Mouse (Mus musculus): ENCODE results near the gene Gna12. TPM values are rescaled to one million over a fixed set of nuclear protein-coding genes. Genes with fewer than 3 reads are reported as not detected.

The Gna12 gene
- total and polyA plus RNA-seq, 3 experiments: 46.0 to 55.2 TPM; not detected in 1

- Histone ChIP-seq H3K79me2 (ENCODE audit: control insufficient read depth, insufficient read depth, low read length, poor library complexity) (no peaks in the 10 kb centered on the region), H3K4me1 (ENCODE audit: control insufficient read depth in 1 of 2, insufficient read depth in 2 of 2, low read length in 2 of 2) (peaks cover 0 to 14% of the 10 kb centered on the region in 2 experiments; a peak in 2 of 4 replicates), H3K27me3 (ENCODE audit: control insufficient read depth in 1 of 2, insufficient read depth in 2 of 2, low read length in 2 of 2) (no peaks in the 10 kb centered on the region), H3K9me3 (replicated peaks; ENCODE audit: insufficient read depth, low read length) (no peaks in the 10 kb centered on the region), H3K9ac (ENCODE audit: control insufficient read depth, low read depth, low read length, poor library complexity, severe bottlenecking) (no peak overlapping the region), H3K4me3 (ENCODE audit: control insufficient read depth in 1 of 2, insufficient read depth in 1 of 2, low read depth in 2 of 2, low read length in 2 of 2) (no peak overlapping the region), H3K36me3 (ENCODE audit: control insufficient read depth in 1 of 2, insufficient read depth in 2 of 2, low read length in 2 of 2) (peaks cover 0 to 3% of the 10 kb centered on the region in 2 experiments; a peak in 1 of 4 replicates), H3K27ac (ENCODE audit: control insufficient read depth, low read depth, low read length) (no peak overlapping the region)
- peak; percentile 49 for DNase-seq (ENCODE audit: low read depth, low spot score)
- TF ChIP-seq SMC3 (IDR thresholded peaks at IDR 0.05; ENCODE audit: low read depth, low read length): peak; percentile 21; the same call in 1 of the 2 replicates
- no peak for TF ChIP-seq MAZ (IDR thresholded peaks at IDR 0.05; ENCODE audit: low read depth, low read length)
- peak; percentile 25 for TF ChIP-seq RAD21 (IDR thresholded peaks at IDR 0.05; ENCODE audit: low read depth, low read length)
- peak; percentile 50 to 62 (median 55) for TF ChIP-seq CTCF (IDR thresholded peaks at IDR 0.05 in 2 of 3, conservative IDR thresholded peaks at IDR 0.05 in 1 of 3; ENCODE audit: control insufficient read depth in 1 of 3, insufficient read depth in 1 of 3, low read depth in 2 of 3, low read length in 3 of 3, poor library complexity in 1 of 3, severe bottlenecking in 1 of 3)
Measured at GRCm38 (mm10) chr5:140752639-140753038, 77.6 kb downstream of the Gna12 start.

- no peaks in the 10 kb centered on the region for H3K9me3 ChIP-seq (replicated peaks; ENCODE audit: insufficient read depth, low read length)
- no peaks in the 10 kb centered on the region for H3K79me2 ChIP-seq (ENCODE audit: control insufficient read depth, insufficient read depth, low read length, poor library complexity)
- no peaks in the 10 kb centered on the region for H3K27me3 ChIP-seq (ENCODE audit: control insufficient read depth in 1 of 2, insufficient read depth in 2 of 2, low read length in 2 of 2)
- peaks cover 0 to 14% of the 10 kb centered on the region in 2 experiments; a peak in 2 of 4 replicates for H3K4me1 ChIP-seq (ENCODE audit: control insufficient read depth in 1 of 2, insufficient read depth in 2 of 2, low read length in 2 of 2)
- no peak overlapping the region for H3K27ac ChIP-seq (ENCODE audit: control insufficient read depth, low read depth, low read length)
- no peak overlapping the region for H3K9ac ChIP-seq (ENCODE audit: control insufficient read depth, low read depth, low read length, poor library complexity, severe bottlenecking)
- TF ChIP-seq SIN3A (IDR thresholded peaks at IDR 0.05; ENCODE audit: low read length) (no peak), CHD1 (IDR thresholded peaks at IDR 0.05; ENCODE audit: low read depth, low read length) (no peak), NELFE (IDR thresholded peaks at IDR 0.05; ENCODE audit: low read depth, low read length) (no peak), USF1 (IDR thresholded peaks at IDR 0.05; ENCODE audit: low read depth, low read length) (no peak), ZNF384 (IDR thresholded peaks at IDR 0.05; ENCODE audit: low read depth, low read length) (no peak), HCFC1 (IDR thresholded peaks at IDR 0.05; ENCODE audit: low read depth, low read length) (no peak), POLR2A (IDR thresholded peaks at IDR 0.05; ENCODE audit: control insufficient read depth in 1 of 2, insufficient read depth in 1 of 2, low read depth in 1 of 2, low read length in 2 of 2, poor library complexity in 1 of 2) (no peak), JUND (IDR thresholded peaks at IDR 0.05; ENCODE audit: low read depth, low read length) (no peak)
- no peak for DNase-seq (ENCODE audit: low read depth, low spot score)
- no peak overlapping the region for H3K4me3 ChIP-seq (ENCODE audit: control insufficient read depth in 1 of 2, insufficient read depth in 1 of 2, low read depth in 2 of 2, low read length in 2 of 2)
- peaks cover 0 to 3% of the 10 kb centered on the region in 2 experiments; a peak in 1 of 4 replicates for H3K36me3 ChIP-seq (ENCODE audit: control insufficient read depth in 1 of 2, insufficient read depth in 2 of 2, low read length in 2 of 2)
Measured at GRCm38 (mm10) chr5:140752041-140752440, 78.2 kb downstream of the Gna12 start.

GRCm38 (mm10) chr5:140750925-140751324, 79.3 kb downstream of the Gna12 start:
- Histone ChIP-seq H3K9me3 (replicated peaks; ENCODE audit: insufficient read depth, low read length) (no peaks in the 10 kb centered on the region), H3K36me3 (ENCODE audit: control insufficient read depth in 1 of 2, insufficient read depth in 2 of 2, low read length in 2 of 2) (peaks cover 0 to 3% of the 10 kb centered on the region in 2 experiments; a peak in 1 of 4 replicates), H3K4me1 (ENCODE audit: control insufficient read depth in 1 of 2, insufficient read depth in 2 of 2, low read length in 2 of 2) (peaks cover 0 to 14% of the 10 kb centered on the region in 2 experiments; a peak in 2 of 4 replicates), H3K9ac (ENCODE audit: control insufficient read depth, low read depth, low read length, poor library complexity, severe bottlenecking) (no peak overlapping the region), H3K4me3 (ENCODE audit: control insufficient read depth in 1 of 2, insufficient read depth in 1 of 2, low read depth in 2 of 2, low read length in 2 of 2) (no peak overlapping the region), H3K27me3 (ENCODE audit: control insufficient read depth in 1 of 2, insufficient read depth in 2 of 2, low read length in 2 of 2) (no peaks in the 10 kb centered on the region), H3K79me2 (ENCODE audit: control insufficient read depth, insufficient read depth, low read length, poor library complexity) (no peaks in the 10 kb centered on the region), H3K27ac (ENCODE audit: control insufficient read depth, low read depth, low read length) (no peak overlapping the region)
- no peak for TF ChIP-seq ETS1 (IDR thresholded peaks at IDR 0.05; ENCODE audit: low read depth, low read length)
- no peak for TF ChIP-seq GABPA (IDR thresholded peaks at IDR 0.05; ENCODE audit: low read depth, low read length)
- no peak for TF ChIP-seq JUND (IDR thresholded peaks at IDR 0.05; ENCODE audit: low read depth, low read length)
- peak; percentile 57 for TF ChIP-seq ZNF384 (IDR thresholded peaks at IDR 0.05; ENCODE audit: low read depth, low read length)
- TF ChIP-seq NELFE (IDR thresholded peaks at IDR 0.05; ENCODE audit: low read depth, low read length): no peak
- peak; percentile 44 for TF ChIP-seq RAD21 (IDR thresholded peaks at IDR 0.05; ENCODE audit: low read depth, low read length)
- peak; percentile 58 to 89 (median 74) for TF ChIP-seq CTCF (IDR thresholded peaks at IDR 0.05 in 2 of 3, conservative IDR thresholded peaks at IDR 0.05 in 1 of 3; ENCODE audit: control insufficient read depth in 1 of 3, insufficient read depth in 1 of 3, low read depth in 2 of 3, low read length in 3 of 3, poor library complexity in 1 of 3, severe bottlenecking in 1 of 3)
- 0 out of 2 replicates have a peak, but pooled peaks have one; percentile 15 for TF ChIP-seq ZC3H11A (IDR thresholded peaks at IDR 0.05; ENCODE audit: low read depth, low read length)
- TF ChIP-seq SMC3 (IDR thresholded peaks at IDR 0.05; ENCODE audit: low read depth, low read length): peak; percentile 54
- no peak for TF ChIP-seq HCFC1 (IDR thresholded peaks at IDR 0.05; ENCODE audit: low read depth, low read length)
- no peak for TF ChIP-seq KAT2A (conservative IDR thresholded peaks at IDR 0.05; ENCODE audit: low read depth, low read length)
- no peak for TF ChIP-seq POLR2A (IDR thresholded peaks at IDR 0.05; ENCODE audit: control insufficient read depth in 1 of 2, insufficient read depth in 1 of 2, low read depth in 1 of 2, low read length in 2 of 2, poor library complexity in 1 of 2)
- TF ChIP-seq RCOR1 (IDR thresholded peaks at IDR 0.05; ENCODE audit: low read depth, low read length): no peak
- DNase-seq (ENCODE audit: low read depth, low spot score): peak; percentile 66

All from MEL (cell line).